ENCODE assay signal across 7 mouse cellular contexts in genomic region chr16:18686916-18687315, GRCm38 (mm10). TPM values are rescaled to one million over a fixed set of nuclear protein-coding genes. Genes with fewer than 3 reads are reported as not detected.
DNase-seq lines count a peak whose midpoint lies in the region; ATAC-seq and TF ChIP-seq lines count a peak whose summit lies in the region.

No protein-coding gene starts in this region.

- H3K9ac ChIP-seq in intestine, postnatal 0 days (ENCODE audit: low read depth, low read length): no peak overlapping the region

- no peaks in the 10 kb centered on the region for H3K27me3 ChIP-seq in intestine, postnatal 0 days (replicated peaks; ENCODE audit: control insufficient read depth, insufficient read depth, low read length)
- no peaks in the 10 kb centered on the region for H3K27me3 ChIP-seq in midbrain, embryonic 10.5 days (ENCODE audit: low read depth, poor library complexity, severe bottlenecking)

- peaks cover 4% of the 10 kb centered on the region; the same call in 1 of the 2 replicates for H3K4me1 ChIP-seq in intestine, postnatal 0 days (replicated peaks; ENCODE audit: control insufficient read depth, insufficient read depth, low read length)
- peaks cover 37% of the 10 kb centered on the region for H3K4me1 ChIP-seq in midbrain, embryonic 10.5 days

- WGBS in intestine, postnatal 0 days: 2% methylated on average over 17 of the region's 17 CpGs
- WGBS in midbrain, embryonic 10.5 days: 0% methylated on average over 17 of the region's 17 CpGs

- no peaks in the 10 kb centered on the region for H3K9me3 ChIP-seq in intestine, postnatal 0 days (ENCODE audit: control insufficient read depth)
- H3K9me3 ChIP-seq in midbrain, embryonic 10.5 days (replicated peaks): no peaks in the 10 kb centered on the region

- peak overlapping the region; percentile 66 for H3K27ac ChIP-seq in intestine, postnatal 0 days (ENCODE audit: low read depth, low read length)
- peak overlapping the region; percentile 84 for H3K27ac ChIP-seq in midbrain, embryonic 10.5 days (replicated peaks)

- peak overlapping the region; percentile 67 for H3K4me2 ChIP-seq in intestine, postnatal 0 days (replicated peaks; ENCODE audit: low read depth)

- no peaks in the 10 kb centered on the region for H3K36me3 ChIP-seq in intestine, postnatal 0 days (ENCODE audit: control insufficient read depth, insufficient read depth)
- no peaks in the 10 kb centered on the region for H3K36me3 ChIP-seq in midbrain, embryonic 10.5 days

- intact Hi-C loops in left cerebral cortex, postnatal 36 days (cut with DNase I): no loop called here

- H3K4me3 ChIP-seq in intestine, postnatal 0 days (ENCODE audit: low read depth, low read length): peak overlapping the region; percentile 21
- peak overlapping the region; percentile 41 for H3K4me3 ChIP-seq in midbrain, embryonic 10.5 days

- DNase-seq in adrenal gland, postnatal 14 days: peak; percentile 97
- peak; percentile 94 for DNase-seq in embryo, embryonic 11 days
- peak; percentile 68 to 81 for DNase-seq in gastrocnemius, postnatal 4 days (ENCODE audit: low spot score in 2 of 2)
- peak; percentile 53 to 63 for DNase-seq in left cerebral cortex, postnatal 36 days (ENCODE audit: low spot score in 2 of 2)
- peak; percentile 93 for DNase-seq in midbrain, embryonic 10.5 days (ENCODE audit: low spot score)
- DNase-seq in right cerebral cortex, postnatal 36 days (ENCODE audit: low spot score in 2 of 2): peak; percentile 50 to 54

- ATAC-seq in intestine, postnatal 0 days: peak; percentile 92

- TF ChIP-seq CTCF in intestine, postnatal 0 days (IDR thresholded peaks at IDR 0.05; ENCODE audit: low read depth): no peak

RNA-seq across cellular contexts. Expression of gene Sept5, which starts 57.2 kb away (rescaled TPM):
- total RNA-seq in adrenal gland, postnatal 14 days (2021): 12.1 and 15.2 TPM in 2 replicates
- 10 to 100 TPM; 11.3 to 12.9 TPM for total RNA-seq in gastrocnemius, postnatal 4 days (2021)
- 24.7 and 25.4 TPM in 2 replicates for polyA plus RNA-seq in intestine, postnatal 0 days (2015; fragmentation: Nextera tagmentation; extraction: Ambion mirVana)
- 100 to 1,000 TPM; 834 to 992 TPM for total RNA-seq in left cerebral cortex, postnatal 36 days (2021)
- 31.2 and 42.8 TPM in 2 replicates for polyA plus RNA-seq in midbrain, embryonic 10.5 days (2016; fragmentation: Nextera tagmentation; extraction: Ambion mirVana)

Comparison
In these comparisons a context has a peak if more than half of its experiments do, and no peak if none do; other contexts are left out.
1. Peak in every context shown above with its lines: DNase-seq, ATAC-seq, H3K4me3 ChIP-seq and H3K27ac ChIP-seq.
2. RNA of gene Sept5, which starts 57.2 kb away (total RNA-seq): 834 to 992 TPM in left cerebral cortex, postnatal 36 days; 11.3 to 12.9 TPM in gastrocnemius, postnatal 4 days and 12.1 to 15.2 TPM in adrenal gland, postnatal 14 days; every median in the first group is over 10 times any median in the second.